Mouse (Mus musculus) retina, postnatal 1 day (tissue): ENCODE measurements at regions not wholly inside any gene's neighbourhood (a gene's known extent, or its start where the extent isn't known, plus 50 kb on each side); places are given as distances from the start of the nearest gene placed in this dataset.
A peak's percentile ranks its signal among the peaks of the same experiment; 100 is the strongest.

Source experiments
- DNase-seq: peaks from one replicate; pipeline ENCODE4 v3.0.0-alpha.2; 2012

- DNase-seq: no peak
Observed at GRCm38 (mm10) chr15:44288181-44288580, 4154.0 kb downstream of the 9330182O14Rik start.

- peak; percentile 72 for DNase-seq
Observed at GRCm38 (mm10) chr15:44288704-44289103, 4154.5 kb downstream of the 9330182O14Rik start.

GRCm38 (mm10) chr15:44301491-44301890 is 4167.3 kb downstream of the 9330182O14Rik start:
- DNase-seq: no peak

GRCm38 (mm10) chr15:44310888-44311287 is 4176.7 kb downstream of the 9330182O14Rik start:
- no peak for DNase-seq

- no peak for DNase-seq
Observed at GRCm38 (mm10) chr15:44313294-44313693, 4179.1 kb downstream of the 9330182O14Rik start.
